Mouse (Mus musculus): ENCODE results near the gene Pold3. TPM values are rescaled to one million over a fixed set of nuclear protein-coding genes. Genes with fewer than 3 reads are reported as not detected.

The Pold3 gene
- polyA plus RNA-seq, 1 experiment from 2014 or later, result 94.5 TPM

DNA sequence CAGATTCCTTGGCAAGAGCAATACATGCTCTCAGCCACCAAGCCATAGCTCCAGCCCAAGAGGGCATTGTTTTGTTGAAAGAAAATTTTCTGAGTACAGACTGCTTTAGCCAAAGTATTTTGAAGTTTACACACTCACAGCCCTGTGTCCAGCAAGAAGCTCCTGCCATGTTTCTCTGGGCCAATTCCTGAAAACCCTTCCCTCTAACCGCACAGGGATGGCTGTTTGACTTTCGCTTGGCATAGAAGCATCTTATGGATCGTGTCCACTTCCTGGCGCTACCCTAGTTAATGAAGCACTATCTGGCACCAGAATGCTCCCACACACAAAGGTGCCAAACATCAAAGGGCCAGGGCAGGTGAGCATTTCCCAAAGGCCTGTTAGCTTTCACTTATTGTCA, 27.2 kb upstream of the Pold3 start:
- ATAC-seq (replicated peaks; ENCODE audit: low FRiP score), result no peak

DNA sequence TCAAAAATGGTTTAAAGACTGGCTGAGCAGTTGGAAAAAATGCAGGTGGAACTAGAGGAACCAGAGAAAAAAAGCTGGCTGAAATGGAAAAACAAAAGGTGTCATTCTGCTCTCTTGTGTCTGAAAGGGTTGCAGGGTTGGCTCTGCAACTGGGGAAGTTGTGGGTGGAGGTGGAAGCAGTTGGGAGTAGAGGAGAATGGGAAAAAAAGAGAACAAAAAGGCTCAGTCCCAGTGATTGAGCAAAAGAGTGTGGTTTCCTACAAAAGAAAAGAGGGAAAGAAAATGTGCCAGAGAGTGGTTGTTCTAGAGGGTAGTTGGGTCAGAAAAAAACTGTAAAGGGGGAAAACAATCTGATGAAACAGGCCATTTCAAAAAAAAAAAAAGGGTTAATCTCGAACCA, 19.2 kb upstream of the Pold3 start:
- Histone ChIP-seq H3K27me3 (replicated peaks; ENCODE audit: control insufficient read depth, insufficient read depth, low read length) (no peaks in the 10 kb centered on the region), H3K9ac (ENCODE audit: low read depth, low read length) (no peak overlapping the region), H3K27ac (ENCODE audit: low read depth, low read length) (no peak overlapping the region), H3K9me3 (ENCODE audit: control insufficient read depth, low read length) (no peaks in the 10 kb centered on the region), H3K4me1 (replicated peaks; ENCODE audit: control insufficient read depth, insufficient read depth, low read length) (no peaks in the 10 kb centered on the region), H3K4me2 (no peak overlapping the region), H3K36me3 (ENCODE audit: control insufficient read depth, insufficient read depth, low read length) (no peaks in the 10 kb centered on the region), H3K4me3 (ENCODE audit: low read depth, low read length) (no peak overlapping the region)
- 60% methylated on average over 1 of the region's 1 CpGs for WGBS
- ATAC-seq (replicated peaks; ENCODE audit: low FRiP score), result no peak
- DNase-seq (ENCODE audit: low spot score), result no peak

More for the DNA sequence above, 27.2 kb upstream of the Pold3 start:
- Histone ChIP-seq H3K36me3 (ENCODE audit: control insufficient read depth, insufficient read depth, low read length) (no peaks in the 10 kb centered on the region), H3K27me3 (replicated peaks; ENCODE audit: control insufficient read depth, insufficient read depth, low read length) (no peaks in the 10 kb centered on the region), H3K4me2 (no peak overlapping the region), H3K4me1 (replicated peaks; ENCODE audit: control insufficient read depth, insufficient read depth, low read length) (no peaks in the 10 kb centered on the region), H3K4me3 (ENCODE audit: low read depth, low read length) (no peak overlapping the region), H3K27ac (ENCODE audit: low read depth, low read length) (no peak overlapping the region), H3K9ac (ENCODE audit: low read depth, low read length) (no peak overlapping the region), H3K9me3 (ENCODE audit: control insufficient read depth, low read length) (no peaks in the 10 kb centered on the region)
- 87% methylated on average over 4 of the region's 4 CpGs for WGBS
- no peak for DNase-seq (ENCODE audit: low spot score)

DNA sequence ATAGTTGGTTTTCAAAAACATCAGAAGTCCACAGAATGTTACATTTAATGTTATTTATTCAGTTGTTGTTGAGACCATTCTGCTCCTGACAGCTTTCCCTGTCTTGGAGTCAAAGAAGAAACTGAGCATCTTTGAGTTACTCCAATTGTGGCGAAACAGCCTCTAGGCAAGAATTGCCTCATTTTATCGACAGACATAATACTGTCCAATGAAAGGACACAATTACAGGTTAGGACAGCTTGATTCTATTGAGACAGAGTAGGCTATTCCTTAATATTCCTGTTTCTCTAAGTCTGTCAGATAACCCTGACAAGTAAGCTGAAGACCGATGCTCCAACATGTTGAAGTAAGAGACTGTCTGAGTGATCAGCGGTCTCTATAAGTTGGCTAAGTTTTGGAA, 16.7 kb upstream of the Pold3 start:
- H3K27me3 ChIP-seq (replicated peaks; ENCODE audit: control insufficient read depth, insufficient read depth, low read length), result no peaks in the 10 kb centered on the region
- H3K4me2 ChIP-seq, result no peak overlapping the region
- ATAC-seq (replicated peaks; ENCODE audit: low FRiP score) (no peak), DNase-seq (ENCODE audit: low spot score) (no peak)
- H3K36me3 ChIP-seq (ENCODE audit: control insufficient read depth, insufficient read depth, low read length), result no peaks in the 10 kb centered on the region
- H3K4me1 ChIP-seq (replicated peaks; ENCODE audit: control insufficient read depth, insufficient read depth, low read length), result no peaks in the 10 kb centered on the region
- no peaks in the 10 kb centered on the region for H3K9me3 ChIP-seq (ENCODE audit: control insufficient read depth, low read length)
- H3K9ac ChIP-seq (ENCODE audit: low read depth, low read length), result no peak overlapping the region
- WGBS, result 93% methylated on average over 4 of the region's 4 CpGs
- H3K27ac ChIP-seq (ENCODE audit: low read depth, low read length), result no peak overlapping the region
- no peak overlapping the region for H3K4me3 ChIP-seq (ENCODE audit: low read depth, low read length)

- Histone ChIP-seq H3K27ac (ENCODE audit: low read depth, low read length) (no peak overlapping the region), H3K4me3 (ENCODE audit: low read depth, low read length) (no peak overlapping the region), H3K9me3 (ENCODE audit: control insufficient read depth, low read length) (no peaks in the 10 kb centered on the region), H3K27me3 (replicated peaks; ENCODE audit: control insufficient read depth, insufficient read depth, low read length) (no peaks in the 10 kb centered on the region), H3K4me1 (replicated peaks; ENCODE audit: control insufficient read depth, insufficient read depth, low read length) (no peaks in the 10 kb centered on the region), H3K36me3 (ENCODE audit: control insufficient read depth, insufficient read depth, low read length) (no peaks in the 10 kb centered on the region), H3K4me2 (no peak overlapping the region), H3K9ac (ENCODE audit: low read depth, low read length) (no peak overlapping the region)
- WGBS, result 52% methylated on average over 9 of the region's 9 CpGs
- no peak for DNase-seq (ENCODE audit: low spot score)
- ATAC-seq (replicated peaks; ENCODE audit: low FRiP score), result no peak
Observed at GRCm38 (mm10) chr7:100137038-100137437, 15.7 kb upstream of the Pold3 start.

DNA sequence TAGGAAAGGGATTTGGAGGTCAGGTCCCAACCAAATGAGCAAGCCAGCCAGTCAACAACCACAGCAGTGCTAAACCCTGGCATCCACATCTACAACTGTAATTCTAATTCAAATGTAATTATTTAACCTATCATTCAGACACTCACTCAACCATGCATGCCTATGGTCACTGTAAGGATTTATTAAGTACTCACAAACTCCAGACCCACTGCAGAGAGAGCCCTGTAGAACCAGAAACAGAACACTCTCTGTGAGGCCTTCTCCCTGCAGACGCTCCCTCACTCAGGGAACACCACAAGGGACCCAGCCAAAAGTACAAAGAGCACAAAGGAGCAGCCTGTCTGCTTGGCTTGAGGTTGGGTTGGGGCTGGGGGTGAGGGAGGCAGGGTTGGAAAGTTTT, 11.0 kb upstream of the Pold3 start:
- Histone ChIP-seq H3K4me3 (ENCODE audit: low read depth, low read length) (no peak overlapping the region), H3K9me3 (ENCODE audit: control insufficient read depth, low read length) (no peaks in the 10 kb centered on the region), H3K27me3 (replicated peaks; ENCODE audit: control insufficient read depth, insufficient read depth, low read length) (no peaks in the 10 kb centered on the region), H3K27ac (ENCODE audit: low read depth, low read length) (no peak overlapping the region), H3K4me2 (no peak overlapping the region), H3K9ac (ENCODE audit: low read depth, low read length) (no peak overlapping the region), H3K36me3 (ENCODE audit: control insufficient read depth, insufficient read depth, low read length) (no peaks in the 10 kb centered on the region), H3K4me1 (replicated peaks; ENCODE audit: control insufficient read depth, insufficient read depth, low read length) (no peaks in the 10 kb centered on the region)
- no peak for DNase-seq (ENCODE audit: low spot score)
- WGBS, result 74% methylated on average over 1 of the region's 1 CpGs
- ATAC-seq (replicated peaks; ENCODE audit: low FRiP score), result no peak

DNA sequence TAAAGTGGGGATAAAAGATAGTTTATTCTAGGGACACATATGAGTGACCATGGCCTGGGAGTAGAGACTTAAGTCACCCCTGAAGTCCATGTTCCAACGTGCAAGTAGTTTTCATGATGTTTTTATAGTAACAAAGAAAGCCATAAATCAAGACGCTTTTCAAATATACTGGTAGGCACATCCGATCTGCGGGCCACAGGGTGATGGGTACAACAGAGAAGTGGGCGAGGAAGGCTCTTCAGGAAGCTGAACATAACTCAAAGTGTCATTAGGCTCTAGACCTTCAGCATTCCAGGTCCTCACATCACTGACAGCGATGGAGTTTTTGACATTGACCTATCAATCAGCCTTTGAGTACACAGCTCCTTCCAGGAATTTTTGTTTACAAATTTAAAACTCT, 9.2 kb upstream of the Pold3 start:
- Histone ChIP-seq H3K4me1 (replicated peaks; ENCODE audit: control insufficient read depth, insufficient read depth, low read length) (no peaks in the 10 kb centered on the region), H3K27ac (ENCODE audit: low read depth, low read length) (no peak overlapping the region), H3K4me3 (ENCODE audit: low read depth, low read length) (no peak overlapping the region), H3K9me3 (ENCODE audit: control insufficient read depth, low read length) (no peaks in the 10 kb centered on the region), H3K4me2 (no peak overlapping the region), H3K27me3 (replicated peaks; ENCODE audit: control insufficient read depth, insufficient read depth, low read length) (no peaks in the 10 kb centered on the region), H3K36me3 (ENCODE audit: control insufficient read depth, insufficient read depth, low read length) (no peaks in the 10 kb centered on the region), H3K9ac (ENCODE audit: low read depth, low read length) (no peak overlapping the region)
- DNase-seq (ENCODE audit: low spot score), result no peak
- WGBS, result 56% methylated on average over 6 of the region's 6 CpGs
- ATAC-seq (replicated peaks; ENCODE audit: low FRiP score), result no peak

DNA sequence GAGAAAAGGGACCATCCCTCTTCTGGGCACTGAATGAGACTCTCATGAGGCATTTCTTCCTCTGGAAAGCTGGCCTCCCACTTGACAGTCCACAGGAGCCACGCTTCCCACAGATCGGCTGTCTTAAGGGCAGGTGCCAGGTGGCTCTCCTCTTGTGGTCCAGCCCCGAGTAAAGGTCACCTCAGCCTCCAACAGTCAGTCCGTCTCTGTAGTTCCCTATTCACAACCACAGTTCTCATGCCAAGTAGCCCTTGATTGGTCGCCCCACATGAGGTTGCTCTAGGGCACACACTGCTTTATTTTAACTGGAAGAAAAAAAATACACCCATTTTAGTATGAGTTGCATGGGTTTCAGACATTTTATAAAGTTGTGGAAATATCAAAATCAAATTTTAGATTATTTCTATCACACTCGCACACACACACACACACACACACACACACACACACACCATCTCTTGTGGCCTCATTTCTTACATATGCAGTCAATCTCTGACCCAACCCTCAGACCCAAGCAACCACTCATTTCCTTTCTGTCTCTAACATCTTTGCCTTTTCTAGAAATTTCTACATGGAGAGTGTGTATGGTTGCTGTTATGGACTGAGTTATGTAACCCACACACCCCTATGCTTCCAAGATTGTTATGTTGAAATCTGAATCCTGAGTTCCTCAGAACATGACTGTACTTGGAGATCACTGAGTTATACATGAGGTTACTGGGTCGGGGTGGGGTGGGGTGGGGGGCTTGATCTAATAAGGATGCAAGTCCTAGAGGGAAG, 7.1 kb upstream of the Pold3 start:
- 75% methylated on average over 7 of the region's 7 CpGs for WGBS
- H3K9me3 ChIP-seq (ENCODE audit: control insufficient read depth, low read length), result no peaks in the 10 kb centered on the region

GRCm38 (mm10) chr7:100126514-100126913, 5.1 kb upstream of the Pold3 start:
- no peaks in the 10 kb centered on the region for H3K9me3 ChIP-seq (ENCODE audit: control insufficient read depth, low read length)
- H3K27me3 ChIP-seq (replicated peaks; ENCODE audit: control insufficient read depth, insufficient read depth, low read length), result no peaks in the 10 kb centered on the region
- WGBS, result 83% methylated on average over 7 of the region's 7 CpGs
- ATAC-seq (replicated peaks; ENCODE audit: low FRiP score), result no peak
- H3K4me2 ChIP-seq, result no peak overlapping the region
- no peak overlapping the region for H3K9ac ChIP-seq (ENCODE audit: low read depth, low read length)
- H3K27ac ChIP-seq (ENCODE audit: low read depth, low read length), result no peak overlapping the region
- no peak overlapping the region for H3K4me3 ChIP-seq (ENCODE audit: low read depth, low read length)
- DNase-seq (ENCODE audit: low spot score), result no peak
- peaks cover 2% of the 10 kb centered on the region; the same call in 1 of the 2 replicates for H3K4me1 ChIP-seq (replicated peaks; ENCODE audit: control insufficient read depth, insufficient read depth, low read length)
- no peaks in the 10 kb centered on the region for H3K36me3 ChIP-seq (ENCODE audit: control insufficient read depth, insufficient read depth, low read length)

More for the DNA sequence above, 7.1 kb upstream of the Pold3 start:
- Histone ChIP-seq H3K4me3 (ENCODE audit: low read depth, low read length) (no peak overlapping the region), H3K4me2 (no peak overlapping the region), H3K27me3 (replicated peaks; ENCODE audit: control insufficient read depth, insufficient read depth, low read length) (no peaks in the 10 kb centered on the region), H3K9ac (ENCODE audit: low read depth, low read length) (no peak overlapping the region), H3K36me3 (ENCODE audit: control insufficient read depth, insufficient read depth, low read length) (no peaks in the 10 kb centered on the region), H3K4me1 (replicated peaks; ENCODE audit: control insufficient read depth, insufficient read depth, low read length) (no peaks in the 10 kb centered on the region), H3K27ac (ENCODE audit: low read depth, low read length) (no peak overlapping the region)
- DNase-seq (ENCODE audit: low spot score), result no peak
- no peak for ATAC-seq (replicated peaks; ENCODE audit: low FRiP score)

- Histone ChIP-seq H3K4me3 (ENCODE audit: low read depth, low read length) (no peak overlapping the region), H3K4me2 (no peak overlapping the region), H3K9me3 (ENCODE audit: control insufficient read depth, low read length) (no peaks in the 10 kb centered on the region), H3K27me3 (replicated peaks; ENCODE audit: control insufficient read depth, insufficient read depth, low read length) (no peaks in the 10 kb centered on the region), H3K27ac (ENCODE audit: low read depth, low read length) (no peak overlapping the region), H3K9ac (ENCODE audit: low read depth, low read length) (no peak overlapping the region), H3K36me3 (ENCODE audit: control insufficient read depth, insufficient read depth, low read length) (no peaks in the 10 kb centered on the region), H3K4me1 (replicated peaks; ENCODE audit: control insufficient read depth, insufficient read depth, low read length) (peaks cover 3% of the 10 kb centered on the region; the same call in 1 of the 2 replicates)
- DNase-seq (ENCODE audit: low spot score) (no peak), ATAC-seq (replicated peaks; ENCODE audit: low FRiP score) (no peak)
- WGBS, result 74% methylated on average over 4 of the region's 4 CpGs
Observed at GRCm38 (mm10) chr7:100125166-100125565, 3.8 kb upstream of the Pold3 start.

All from liver, embryonic 11.5 days (tissue).